Mouse (Mus musculus) midbrain, embryonic 15.5 days (tissue): ENCODE results near the gene Gm572. TPM values are rescaled to one million over a fixed set of nuclear protein-coding genes. Genes with fewer than 3 reads are reported as not detected.

Experiments used
- ATAC-seq: fragments of 200-750 bp; cut with Nextera tagmentation; replicated peaks from 2 replicates; pipeline ENCODE4 v1.8.0; 2017; ENCODE audit warnings: moderate TSS enrichment
- H3K27ac ChIP-seq: fragments of 300-500 bp; sonication (generic); 2 replicates; pipeline ENCODE4 v1.5.1; 2015; ENCODE audit warnings: mild to moderate bottlenecking, inconsistent platforms
- H3K27me3 ChIP-seq: fragments of 300-500 bp; sonication (generic); replicated peaks from 2 replicates; pipeline ENCODE4 v1.6.1; 2015; ENCODE audit warnings: inconsistent platforms
- H3K36me3 ChIP-seq: fragments of 300-500 bp; sonication (generic); replicated peaks from 2 replicates; pipeline ENCODE4 v1.6.1; 2015; ENCODE audit warnings: inconsistent platforms
- H3K4me1 ChIP-seq: fragments of 300-500 bp; sonication (generic); 2 replicates; pipeline ENCODE4 v1.6.1; 2015; ENCODE audit warnings: inconsistent platforms
- H3K4me2 ChIP-seq: fragments of 300-500 bp; sonication (generic); 2 replicates; pipeline ENCODE4 v1.6.1; 2015; ENCODE audit warnings: inconsistent platforms, mild to moderate bottlenecking, moderate library complexity
- H3K4me3 ChIP-seq: fragments of 300-500 bp; sonication (generic); 2 replicates; pipeline ENCODE4 v1.5.1; 2015; ENCODE audit warnings: mild to moderate bottlenecking, inconsistent platforms
- H3K9ac ChIP-seq: fragments of 300-500 bp; sonication (generic); 2 replicates; pipeline ENCODE4 v1.6.1; 2015; ENCODE audit warnings: mild to moderate bottlenecking, inconsistent platforms
- H3K9me3 ChIP-seq: fragments of 300-500 bp; sonication (generic); 2 replicates; pipeline ENCODE4 v1.6.1; 2016; ENCODE audit warnings: inconsistent platforms
- WGBS: fragments of 180-500 bp; shearing (Covaris S2); methylation state at CpG from one replicate; pipeline ENCODE4 v1.1.7; 2015; ENCODE audit warnings: mixed read lengths; 5-methylcytosine and 5-hydroxymethylcytosine counted together
- polyA plus RNA-seq: library from polyadenylated mRNA; unstranded; fragments of >200 nt; fragmentation: Nextera tagmentation; extraction: Ambion mirVana; gene quantifications from 2 replicates; pipeline ENCODE4 v1.2.1, GENCODE M21; 2015

The Gm572 gene
- polyA plus RNA-seq, 1 experiment from 2014 or later = not detected

GRCm38 (mm10) chr4:148654701-148655398 is 11.7 kb downstream of the Gm572 start:
- 88% methylated on average over 18 of the region's 18 CpGs for WGBS
- Histone ChIP-seq H3K9ac (no peak overlapping the region), H3K27ac (no peak overlapping the region), H3K9me3 (no peaks in the 10 kb centered on the region), H3K4me3 (no peak overlapping the region), H3K27me3 (no peaks in the 10 kb centered on the region), H3K36me3 (no peaks in the 10 kb centered on the region), H3K4me2 (no peak overlapping the region), H3K4me1 (no peaks in the 10 kb centered on the region)
- no peak for ATAC-seq

GRCm38 (mm10) chr4:148656691-148657258 is 13.7 kb downstream of the Gm572 start:
- 42% methylated on average over 15 of the region's 15 CpGs for WGBS
- H3K27me3 ChIP-seq = no peaks in the 10 kb centered on the region
- H3K4me3 ChIP-seq = no peak overlapping the region
- H3K36me3 ChIP-seq = no peaks in the 10 kb centered on the region
- no peak for ATAC-seq
- no peaks in the 10 kb centered on the region for H3K9me3 ChIP-seq
- H3K4me2 ChIP-seq = no peak overlapping the region
- no peaks in the 10 kb centered on the region for H3K4me1 ChIP-seq
- no peak overlapping the region for H3K27ac ChIP-seq
- H3K9ac ChIP-seq = no peak overlapping the region

- H3K27ac ChIP-seq = no peak overlapping the region
- H3K36me3 ChIP-seq = no peaks in the 10 kb centered on the region
- no peak for ATAC-seq
- peaks cover 6% of the 10 kb centered on the region; the same call in 1 of the 2 replicates for H3K4me1 ChIP-seq
- no peaks in the 10 kb centered on the region for H3K27me3 ChIP-seq
- 91% methylated on average over 13 of the region's 13 CpGs for WGBS
- H3K9ac ChIP-seq = no peak overlapping the region
- no peak overlapping the region for H3K4me3 ChIP-seq
- H3K4me2 ChIP-seq = no peak overlapping the region
- no peaks in the 10 kb centered on the region for H3K9me3 ChIP-seq
Measured at GRCm38 (mm10) chr4:148657776-148658175, 14.7 kb downstream of the Gm572 start.

- Histone ChIP-seq H3K4me3 (no peak overlapping the region), H3K4me2 (no peak overlapping the region), H3K9me3 (no peaks in the 10 kb centered on the region), H3K27ac (no peak overlapping the region), H3K36me3 (no peaks in the 10 kb centered on the region), H3K27me3 (no peaks in the 10 kb centered on the region), H3K4me1 (peaks cover 6% of the 10 kb centered on the region; the same call in 1 of the 2 replicates), H3K9ac (no peak overlapping the region)
- 64% methylated on average over 3 of the region's 3 CpGs for WGBS
- no peak for ATAC-seq
Measured at GRCm38 (mm10) chr4:148660174-148660573, 17.1 kb downstream of the Gm572 start.

- Histone ChIP-seq H3K27me3 (no peaks in the 10 kb centered on the region), H3K4me3 (no peak overlapping the region), H3K27ac (no peak overlapping the region), H3K4me1 (peaks cover 6% of the 10 kb centered on the region; the same call in 1 of the 2 replicates), H3K9me3 (no peaks in the 10 kb centered on the region), H3K4me2 (peak overlapping the region; percentile 21; the same call in 1 of the 2 replicates), H3K9ac (no peak overlapping the region), H3K36me3 (no peaks in the 10 kb centered on the region)
- ATAC-seq = no peak
- 32% methylated on average over 21 of the region's 21 CpGs for WGBS
Measured at GRCm38 (mm10) chr4:148662168-148662965, 19.2 kb downstream of the Gm572 start.

- no peak overlapping the region for H3K4me2 ChIP-seq
- no peaks in the 10 kb centered on the region for H3K36me3 ChIP-seq
- no peaks in the 10 kb centered on the region for H3K27me3 ChIP-seq
- H3K4me1 ChIP-seq = peaks cover 6% of the 10 kb centered on the region; the same call in 1 of the 2 replicates
- H3K27ac ChIP-seq = no peak overlapping the region
- ATAC-seq = no peak
- no peak overlapping the region for H3K9ac ChIP-seq
- no peaks in the 10 kb centered on the region for H3K9me3 ChIP-seq
- no peak overlapping the region for H3K4me3 ChIP-seq
- WGBS = 75% methylated on average over 7 of the region's 7 CpGs
Measured at GRCm38 (mm10) chr4:148663326-148663725, 20.2 kb downstream of the Gm572 start.

DNA sequence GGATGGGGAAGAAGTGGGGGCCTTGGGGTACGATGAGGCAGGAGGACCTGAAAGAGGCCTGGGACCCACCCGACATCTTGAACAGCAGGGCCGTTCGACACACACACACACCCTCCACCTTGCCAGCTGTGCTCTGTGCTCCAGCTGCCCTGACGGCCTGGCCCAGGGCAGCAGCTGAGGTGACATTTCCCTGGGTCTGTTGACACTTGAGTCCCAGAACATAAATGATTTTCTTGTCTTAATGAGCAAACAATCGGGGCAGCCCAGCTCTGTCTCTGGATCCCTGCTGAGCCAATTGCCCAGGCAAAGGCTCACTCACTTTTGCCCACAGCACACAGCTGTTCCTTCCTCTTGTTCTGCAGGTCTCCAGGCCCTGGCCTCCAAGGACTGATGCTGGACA is 20.9 kb downstream of the Gm572 start:
- Histone ChIP-seq H3K36me3 (no peaks in the 10 kb centered on the region), H3K4me1 (peaks cover 6% of the 10 kb centered on the region; the same call in 1 of the 2 replicates), H3K4me2 (no peak overlapping the region), H3K9ac (no peak overlapping the region), H3K27me3 (no peaks in the 10 kb centered on the region), H3K9me3 (no peaks in the 10 kb centered on the region), H3K4me3 (no peak overlapping the region), H3K27ac (no peak overlapping the region)
- WGBS = 57% methylated on average over 6 of the region's 6 CpGs
- ATAC-seq = no peak

- Histone ChIP-seq H3K4me3 (no peak overlapping the region), H3K27me3 (no peaks in the 10 kb centered on the region), H3K36me3 (no peaks in the 10 kb centered on the region), H3K4me2 (no peak overlapping the region), H3K4me1 (peaks cover 6% of the 10 kb centered on the region; the same call in 1 of the 2 replicates), H3K9ac (no peak overlapping the region), H3K27ac (no peak overlapping the region), H3K9me3 (no peaks in the 10 kb centered on the region)
- no peak for ATAC-seq
- 88% methylated on average over 15 of the region's 15 CpGs for WGBS
Measured at GRCm38 (mm10) chr4:148667006-148667755, 24.1 kb downstream of the Gm572 start.

DNA sequence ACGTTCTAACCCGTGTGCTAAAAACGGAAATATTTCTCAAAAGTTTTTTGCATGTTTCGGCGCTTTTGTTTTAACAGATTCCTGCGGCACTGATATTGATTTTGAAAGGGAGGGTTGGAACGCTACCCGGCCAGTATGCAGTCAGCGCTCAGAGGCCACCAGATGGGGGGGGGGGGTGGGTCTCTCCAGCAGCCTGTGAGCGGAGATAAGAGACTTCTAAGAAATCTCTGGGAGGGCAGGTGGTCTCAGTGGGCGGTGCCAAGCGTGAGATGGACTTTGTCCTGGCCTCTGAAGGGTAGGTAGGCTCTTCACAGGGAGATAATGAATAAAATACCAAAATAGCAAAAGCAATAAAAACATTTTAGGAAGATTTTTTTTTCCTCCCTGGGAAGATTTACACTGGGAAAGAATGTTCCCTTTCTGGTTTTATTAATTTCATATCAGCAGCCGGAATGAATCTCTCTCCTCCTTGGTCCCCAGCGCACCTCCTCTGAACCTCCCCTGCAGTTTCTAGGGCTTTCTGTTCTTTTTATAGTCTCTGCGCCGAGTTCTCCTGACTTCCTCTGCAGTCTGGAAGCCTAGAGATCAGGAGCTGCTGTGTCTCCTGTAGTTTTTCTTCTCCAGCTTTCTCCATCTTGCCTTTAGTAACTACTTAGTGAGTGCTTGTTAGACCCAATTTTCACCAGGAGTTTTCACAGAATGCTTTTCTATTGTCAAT is 28.3 kb downstream of the Gm572 start:
- no peaks in the 10 kb centered on the region for H3K36me3 ChIP-seq
- peaks cover 3% of the 10 kb centered on the region for H3K4me1 ChIP-seq
- ATAC-seq = no peak
- no peak overlapping the region for H3K9ac ChIP-seq
- no peak overlapping the region for H3K4me2 ChIP-seq
- WGBS = 60% methylated on average over 16 of the region's 16 CpGs
- H3K9me3 ChIP-seq = no peaks in the 10 kb centered on the region
- no peak overlapping the region for H3K4me3 ChIP-seq
- H3K27me3 ChIP-seq = no peaks in the 10 kb centered on the region
- no peak overlapping the region for H3K27ac ChIP-seq

DNA sequence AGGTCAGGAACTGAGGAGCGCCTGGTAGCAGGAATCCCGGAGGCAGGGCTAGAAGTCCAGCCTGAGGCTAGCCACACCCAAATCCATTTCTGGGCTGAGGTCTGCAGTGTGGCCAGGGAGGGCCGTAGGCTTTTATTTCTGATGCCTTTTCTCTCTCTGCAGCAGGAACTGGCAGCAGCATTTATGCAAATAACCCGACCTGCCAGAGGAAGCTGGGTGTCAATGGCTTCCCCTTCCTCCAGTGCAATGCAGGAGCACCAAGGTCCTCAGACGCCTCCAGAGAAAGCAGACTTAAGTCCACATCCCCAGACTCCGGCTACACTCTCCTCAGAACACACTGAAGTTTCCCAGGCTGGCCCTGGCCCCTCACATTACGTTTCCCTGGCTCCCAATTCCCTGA is 31.9 kb downstream of the Gm572 start:
- Histone ChIP-seq H3K9me3 (no peaks in the 10 kb centered on the region), H3K4me3 (no peak overlapping the region), H3K4me1 (peaks cover 12% of the 10 kb centered on the region), H3K9ac (no peak overlapping the region), H3K4me2 (no peak overlapping the region), H3K27me3 (no peaks in the 10 kb centered on the region), H3K27ac (no peak overlapping the region), H3K36me3 (no peaks in the 10 kb centered on the region)
- WGBS = 50% methylated on average over 7 of the region's 7 CpGs
- ATAC-seq = no peak

DNA sequence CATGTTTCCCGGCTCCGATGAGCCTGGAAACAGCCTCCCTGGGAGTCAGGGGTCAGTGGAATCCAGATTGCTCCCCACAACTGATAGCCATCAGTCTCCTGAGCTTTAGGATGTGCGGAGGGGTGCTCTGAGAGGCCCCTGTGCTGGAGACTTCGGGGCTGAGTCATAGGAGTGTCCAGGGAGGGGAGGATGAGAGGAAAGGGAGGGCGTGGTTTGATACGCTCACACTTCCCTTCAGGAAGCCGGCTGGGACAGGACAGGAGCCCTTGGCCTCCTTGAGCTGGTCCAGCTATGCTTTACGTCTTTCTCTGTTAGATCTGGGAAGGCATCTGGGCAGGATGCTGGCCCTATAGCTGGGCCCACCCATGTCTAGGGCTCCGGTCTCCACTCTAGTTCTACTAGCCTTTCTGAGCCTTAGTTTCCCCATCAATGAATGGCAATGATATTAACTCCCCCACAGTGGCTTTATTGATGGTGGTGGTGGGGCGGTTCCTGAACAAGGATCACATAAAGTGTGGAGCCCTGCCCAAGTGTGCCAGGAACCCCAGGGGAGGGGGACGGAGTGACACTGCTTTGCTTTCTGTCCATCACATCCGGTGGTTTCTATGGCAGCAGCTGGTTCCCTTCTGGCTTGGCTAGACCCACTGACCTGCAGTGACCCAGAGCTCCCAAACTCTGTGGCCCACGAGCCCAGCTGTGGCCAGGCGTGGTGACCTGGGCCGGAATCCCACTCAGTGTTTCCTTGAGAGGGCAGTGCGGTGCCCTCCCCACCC is 33.3 kb downstream of the Gm572 start:
- Histone ChIP-seq H3K4me1 (peaks cover 12% of the 10 kb centered on the region), H3K9me3 (no peaks in the 10 kb centered on the region), H3K9ac (no peak overlapping the region), H3K4me2 (no peak overlapping the region; the same call in 1 of the 2 replicates), H3K36me3 (no peaks in the 10 kb centered on the region), H3K4me3 (no peak overlapping the region), H3K27me3 (no peaks in the 10 kb centered on the region), H3K27ac (no peak overlapping the region)
- WGBS = 50% methylated on average over 15 of the region's 16 CpGs
- no peak for ATAC-seq
